Mouse (Mus musculus) liver, embryonic 14.5 days (tissue): ENCODE data around the gene Slc45a3.

ENCODE experiments used
- CTCF ChIP-seq: IDR thresholded peaks from 2 replicates; pipeline ENCODE4 v1.5.1; 2016; ENCODE audit warnings: antibody characterized with exemption, low read depth, control low read depth
- EP300 ChIP-seq: IDR thresholded peaks from 2 replicates; pipeline ENCODE4 v1.6.1; 2016; ENCODE audit warnings: antibody characterized with exemption, low read depth

- TF ChIP-seq CTCF: no peak
- no peak for TF ChIP-seq EP300
Observed at GRCm38 (mm10) chr1:131933471-131933870, 29.3 kb upstream of the Slc45a3 start.
